Mouse (Mus musculus) cerebellum, adult 2 months (tissue): Measurements from ENCODE around the gene Csrnp1. TPM values are rescaled to one million over a fixed set of nuclear protein-coding genes. Genes with fewer than 3 reads are reported as not detected.
A peak's percentile ranks its signal among the peaks of the same experiment; 100 is the strongest.

Source experiments
- DNase-seq, 2 experiments: peaks; one replicate each; pipeline ENCODE4 v3.0.0; 2021
- H3K27ac ChIP-seq: fragments of 200-500 bp; 2 replicates; pipeline ENCODE4 v1.5.1; 2012; ENCODE audit warnings: low read length, control low read depth, inconsistent platforms; ENCODE audit not compliant: insufficient read depth
- H3K27me3 ChIP-seq: fragments of 200-500 bp; 2 replicates; pipeline ENCODE4 v1.6.1; 2012; ENCODE audit warnings: inconsistent platforms, mild to moderate bottlenecking, low read length, moderate library complexity; ENCODE audit not compliant: control insufficient read depth, insufficient read depth
- H3K4me1 ChIP-seq: fragments of 200-500 bp; 2 replicates; pipeline ENCODE4 v1.6.1; 2011; ENCODE audit warnings: low read length; ENCODE audit not compliant: control insufficient read depth, insufficient read depth
- H3K4me3 ChIP-seq: fragments of 200-500 bp; replicated peaks from 2 replicates; pipeline ENCODE3; 2011; ENCODE audit warnings: mild to moderate bottlenecking, low read depth, low read length, control low read depth; ENCODE audit not compliant: insufficient read depth
- CTCF ChIP-seq: fragments of 200-500 bp; IDR thresholded peaks from 2 replicates; pipeline ENCODE4 v1.5.1; 2011; ENCODE audit warnings: low read depth, mild to moderate bottlenecking, control low read depth, low read length, moderate library complexity, borderline replicate concordance; ENCODE audit not compliant: insufficient read depth
- POLR2A ChIP-seq: fragments of 200-500 bp; IDR thresholded peaks from 2 replicates; pipeline ENCODE4 v1.6.1; 2011; ENCODE audit warnings: low read length, control low read depth, borderline replicate concordance; ENCODE audit not compliant: insufficient read depth
- WGBS: fragments of 180-500 bp; shearing (Covaris S2); methylation state at CpG from one replicate; pipeline ENCODE4 v1.1.7; 2018; 5-methylcytosine and 5-hydroxymethylcytosine counted together
- polyA plus RNA-seq: library from polyadenylated mRNA; depleted of rRNA; stranded (reverse); fragments of >200 nt; gene quantifications from 2 replicates; pipeline ENCODE4 v1.2.3, GENCODE M21; 2012; rRNA removed

Gene Csrnp1
- polyA plus RNA-seq, result 11.1 and 12.6 TPM in 2 replicates

GRCm38 (mm10) chr9:119984536-119985011 is at the start of gene Csrnp1:
TSS of gene Csrnp1 (minus strand) at chr9:119984658.
- Histone ChIP-seq H3K27me3 (no peaks in the 10 kb centered on the region), H3K4me3 (peak within 1 kb of the TSS; percentile 74), H3K27ac (peak within 1 kb of the TSS; percentile 88), H3K4me1 (peaks cover 29% of the 10 kb centered on the region)
- WGBS, result 46% methylated on average over 14 of the region's 14 CpGs
- TF ChIP-seq CTCF, result no peak
- TF ChIP-seq POLR2A, result no peak
- peak in 1 of 2 experiments; percentile 43 for DNase-seq

GRCm38 (mm10) chr9:120032710-120033109 is 48.3 kb upstream of the Csrnp1 start:
- 94% methylated on average over 6 of the region's 6 CpGs for WGBS
- H3K4me3 ChIP-seq, result no peak overlapping the region
- H3K27me3 ChIP-seq, result no peaks in the 10 kb centered on the region
- no peak for DNase-seq
- no peak overlapping the region for H3K27ac ChIP-seq
- H3K4me1 ChIP-seq, result peaks cover 4% of the 10 kb centered on the region; the same call in 1 of the 2 replicates
- no peak for TF ChIP-seq POLR2A
- no peak for TF ChIP-seq CTCF

- 90% methylated on average over 10 of the region's 10 CpGs for WGBS
- no peak for DNase-seq
- no peak overlapping the region for H3K27ac ChIP-seq
- H3K27me3 ChIP-seq, result no peaks in the 10 kb centered on the region
- no peak for TF ChIP-seq POLR2A
- TF ChIP-seq CTCF, result no peak
- peaks cover 21% of the 10 kb centered on the region for H3K4me1 ChIP-seq
- H3K4me3 ChIP-seq, result no peak overlapping the region
These were observed 46.0 kb upstream of the Csrnp1 start for GRCm38 (mm10) chr9:120030421-120030820.

- 96% methylated on average over 6 of the region's 6 CpGs for WGBS
- H3K4me1 ChIP-seq, result peaks cover 26% of the 10 kb centered on the region
- H3K27me3 ChIP-seq, result no peaks in the 10 kb centered on the region
- DNase-seq, result no peak
- H3K27ac ChIP-seq, result no peak overlapping the region
- TF ChIP-seq CTCF, result no peak
- no peak for TF ChIP-seq POLR2A
- H3K4me3 ChIP-seq, result no peak overlapping the region
These were observed 45.4 kb upstream of the Csrnp1 start for GRCm38 (mm10) chr9:120029880-120030279.

- peak; percentile 87 for TF ChIP-seq CTCF
- TF ChIP-seq POLR2A, result no peak
- Histone ChIP-seq H3K4me1 (peaks cover 41% of the 10 kb centered on the region), H3K4me3 (peak overlapping the region; percentile 18), H3K27me3 (no peaks in the 10 kb centered on the region), H3K27ac (peak overlapping the region; percentile 67)
- DNase-seq, result peak; percentile 77 to 82
- WGBS, result 2% methylated on average over 14 of the region's 14 CpGs
These were observed 43.1 kb upstream of the Csrnp1 start for GRCm38 (mm10) chr9:120027401-120028151.

GRCm38 (mm10) chr9:120024625-120025024 is 40.2 kb upstream of the Csrnp1 start:
- Histone ChIP-seq H3K27ac (no peak overlapping the region), H3K27me3 (no peaks in the 10 kb centered on the region), H3K4me1 (peaks cover 48% of the 10 kb centered on the region), H3K4me3 (no peak overlapping the region)
- TF ChIP-seq CTCF, result no peak
- TF ChIP-seq POLR2A, result no peak
- 27% methylated on average over 5 of the region's 5 CpGs for WGBS
- no peak for DNase-seq

GRCm38 (mm10) chr9:120024171-120024570 is 39.7 kb upstream of the Csrnp1 start:
- TF ChIP-seq POLR2A, result no peak
- no peak; the same call in 1 of the 2 replicates for TF ChIP-seq CTCF
- H3K4me3 ChIP-seq, result no peak overlapping the region
- 9% methylated on average over 10 of the region's 10 CpGs for WGBS
- peaks cover 48% of the 10 kb centered on the region for H3K4me1 ChIP-seq
- no peaks in the 10 kb centered on the region for H3K27me3 ChIP-seq
- DNase-seq, result peak; percentile 96
- no peak overlapping the region; the same call in 1 of the 2 replicates for H3K27ac ChIP-seq
